Mouse (Mus musculus) heart, adult 18-20 months (tissue): ENCODE data around the gene Zbtb7b. TPM values are rescaled to one million over a fixed set of nuclear protein-coding genes. Genes with fewer than 3 reads are reported as not detected.

Source experiments
- DNase-seq, 2 experiments: peaks; one replicate each; pipeline ENCODE4 v3.0.0; 2021 to 2022; ENCODE audit warnings: mixed read lengths in 1 of 2
- total RNA-seq, 2 experiments: library from RNA; stranded (reverse); gene quantifications; 2 replicates each; pipeline ENCODE4 v1.2.3; 2021

Zbtb7b gene
- total RNA-seq, 2 experiments from 2014 or later = 21.3 to 23.3 TPM

DNA sequence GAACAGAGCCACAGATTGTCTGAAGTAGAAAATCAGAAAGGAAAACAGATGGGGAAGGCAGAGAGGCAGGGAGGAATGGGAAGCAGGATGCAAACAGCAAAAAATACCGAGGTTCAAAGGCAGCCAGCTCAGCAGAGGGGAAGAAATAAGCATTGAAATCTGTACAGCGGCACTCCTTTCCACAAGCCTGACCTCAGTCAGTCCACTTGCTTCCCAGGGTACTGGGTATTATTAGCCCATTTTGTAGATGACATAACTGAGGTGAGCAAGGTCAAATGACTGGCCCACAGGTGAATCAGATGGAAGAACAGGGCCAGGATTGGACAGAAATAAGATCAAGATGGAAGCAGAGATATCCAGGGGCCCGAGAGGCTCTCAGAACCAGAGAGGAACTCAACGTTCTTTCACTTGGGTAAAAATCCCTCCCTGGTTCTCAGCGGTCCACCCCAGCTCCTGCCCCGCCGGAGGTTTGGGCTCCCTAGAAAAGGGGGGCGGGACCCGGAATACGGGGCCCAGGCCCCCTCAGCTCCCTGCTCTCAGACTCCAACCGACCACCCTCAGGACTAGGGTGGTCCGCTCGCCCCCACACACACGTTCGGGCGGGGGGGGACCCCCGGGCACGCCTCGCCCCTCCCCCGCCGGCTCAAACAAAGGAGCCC, 57.4 kb downstream of the Zbtb7b start:
- DNase-seq = peak in 1 of 2 experiments; percentile 5

DNA sequence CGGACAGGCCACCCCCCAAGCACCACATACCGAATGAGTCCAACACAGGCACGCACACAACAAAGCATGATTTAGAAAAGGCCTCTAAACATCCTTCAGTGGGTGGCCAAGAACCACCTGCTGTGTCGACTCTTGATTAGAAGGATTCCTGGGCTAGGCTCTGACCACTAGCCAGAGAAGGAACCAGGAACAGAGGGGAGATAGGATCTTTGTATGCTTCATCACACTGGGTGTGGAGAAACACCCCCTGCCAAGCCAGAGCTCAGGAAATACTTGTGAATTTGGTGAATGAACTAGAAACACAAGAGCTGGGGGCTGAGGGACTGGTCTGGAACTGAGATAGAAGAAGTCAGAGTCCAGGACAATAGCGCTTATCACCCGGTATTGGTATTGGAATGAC, 58.0 kb downstream of the Zbtb7b start:
- DNase-seq = peak in 1 of 2 experiments; percentile 7

DNA sequence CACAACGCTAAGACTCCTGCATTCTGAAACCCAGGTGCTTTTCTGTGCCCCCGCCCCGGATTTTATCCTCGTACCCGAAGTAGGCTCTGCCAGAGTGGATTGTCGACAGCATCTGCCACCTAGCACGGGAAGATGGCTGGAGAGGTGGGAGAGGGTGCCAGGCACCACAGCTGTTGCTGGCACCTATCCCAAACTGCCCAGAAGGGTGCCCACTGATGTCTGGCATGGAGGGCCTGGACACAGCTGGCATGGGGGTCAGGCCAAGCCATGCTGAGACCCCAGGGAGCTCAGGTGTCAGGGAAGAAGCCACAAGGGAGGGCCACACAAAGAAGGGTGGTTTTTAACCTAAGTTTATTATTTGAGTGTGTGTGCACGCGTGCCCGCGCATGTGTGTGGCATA, 61.5 kb downstream of the Zbtb7b start:
- no peak for DNase-seq

DNA sequence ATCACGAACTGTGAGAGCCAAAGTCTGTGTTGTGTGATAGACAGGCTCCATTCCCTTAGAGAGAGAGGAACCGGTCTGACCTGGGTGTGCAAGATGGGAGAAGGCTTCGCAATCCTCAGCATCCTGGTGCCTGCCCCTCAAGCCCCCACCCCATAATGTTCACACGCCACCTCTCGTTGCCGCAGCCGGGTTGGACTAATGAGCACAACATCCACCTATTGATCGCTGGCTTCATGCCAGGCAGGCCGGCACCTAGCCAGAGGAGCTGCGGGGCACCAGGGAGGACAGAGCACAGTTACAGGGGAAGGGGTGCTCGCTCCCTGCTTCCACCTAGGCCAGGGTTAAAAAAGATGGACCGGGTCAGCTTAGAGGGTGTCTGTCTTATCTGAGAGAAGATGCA, 62.1 kb downstream of the Zbtb7b start:
- no peak for DNase-seq

DNA sequence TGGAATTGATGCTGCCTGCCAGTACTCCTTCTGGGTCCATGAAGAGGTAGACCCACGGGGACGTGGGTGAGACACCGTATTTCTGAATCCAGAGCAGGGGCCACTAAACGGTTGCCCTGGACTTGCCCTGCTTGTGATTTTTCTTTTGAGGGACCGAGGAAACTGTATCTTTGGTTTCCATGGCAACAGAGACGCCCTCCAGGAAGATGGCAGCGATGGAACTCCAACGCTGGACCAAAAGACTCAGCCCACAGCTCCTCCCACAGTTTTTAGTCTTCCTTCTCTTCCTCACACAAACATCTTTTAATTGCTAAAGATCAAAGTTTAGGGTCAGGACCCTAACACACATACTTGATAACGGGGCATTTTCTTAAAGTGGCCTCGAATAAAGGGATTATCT, 62.6 kb downstream of the Zbtb7b start:
- no peak for DNase-seq

DNA sequence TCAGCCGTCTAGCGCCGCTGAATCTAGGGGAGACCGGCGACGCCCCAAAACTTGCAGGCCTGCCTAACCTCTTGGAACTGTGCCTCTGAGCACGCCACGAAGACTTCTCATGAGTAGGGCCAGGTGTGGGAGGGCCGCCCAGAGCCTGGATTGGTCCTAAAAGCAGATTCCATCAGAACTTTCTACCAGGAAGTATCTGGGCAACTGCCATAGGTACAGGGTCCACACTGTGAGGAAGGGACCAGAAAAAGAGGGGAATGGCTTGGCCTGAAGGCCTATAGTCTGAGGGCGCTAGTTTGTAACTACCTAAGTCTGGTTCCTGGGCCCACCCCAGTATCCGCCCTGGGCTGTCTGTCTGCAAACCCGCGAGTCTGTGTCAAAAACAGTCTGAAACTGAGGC, 63.0 kb downstream of the Zbtb7b start:
- no peak for DNase-seq

DNA sequence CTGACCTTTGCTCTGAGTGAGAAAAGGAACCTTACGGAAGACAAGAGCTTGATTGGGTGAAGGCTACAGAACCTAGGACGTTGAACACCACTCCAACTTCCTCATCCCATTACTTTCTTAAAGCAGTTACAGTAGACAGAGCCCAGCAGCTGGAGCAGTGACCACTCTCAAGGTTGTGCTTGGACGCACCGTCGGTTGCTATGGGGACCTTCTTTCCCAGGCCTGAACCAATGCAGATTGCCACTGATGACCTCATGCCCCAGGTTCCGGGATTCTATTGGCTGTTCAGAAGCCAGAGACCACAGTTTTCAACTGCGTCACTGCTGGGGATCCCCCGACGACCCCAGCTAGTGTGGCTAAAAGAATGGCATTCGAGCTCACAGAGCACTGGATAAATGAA, 63.6 kb downstream of the Zbtb7b start:
- no peak for DNase-seq

DNA sequence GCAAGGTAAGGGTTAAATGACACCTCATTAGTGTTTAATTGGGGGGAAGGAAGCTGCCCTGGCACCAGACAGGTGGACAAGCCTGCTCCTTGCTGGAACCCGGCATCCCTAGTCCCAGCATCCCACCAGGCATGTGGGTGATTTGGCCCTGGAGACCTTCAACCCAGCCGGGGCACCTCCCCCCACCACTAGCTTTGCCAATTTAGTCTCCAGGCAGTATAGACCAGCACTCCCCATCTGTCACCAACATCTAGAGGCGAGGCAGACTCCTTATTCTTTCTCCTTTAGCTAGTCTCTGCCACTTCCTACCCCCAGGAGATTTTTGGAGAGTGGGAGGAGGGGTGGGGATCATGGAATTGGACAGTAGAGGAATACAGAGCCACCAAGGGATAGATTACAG, 64.2 kb downstream of the Zbtb7b start:
- DNase-seq = no peak

DNA sequence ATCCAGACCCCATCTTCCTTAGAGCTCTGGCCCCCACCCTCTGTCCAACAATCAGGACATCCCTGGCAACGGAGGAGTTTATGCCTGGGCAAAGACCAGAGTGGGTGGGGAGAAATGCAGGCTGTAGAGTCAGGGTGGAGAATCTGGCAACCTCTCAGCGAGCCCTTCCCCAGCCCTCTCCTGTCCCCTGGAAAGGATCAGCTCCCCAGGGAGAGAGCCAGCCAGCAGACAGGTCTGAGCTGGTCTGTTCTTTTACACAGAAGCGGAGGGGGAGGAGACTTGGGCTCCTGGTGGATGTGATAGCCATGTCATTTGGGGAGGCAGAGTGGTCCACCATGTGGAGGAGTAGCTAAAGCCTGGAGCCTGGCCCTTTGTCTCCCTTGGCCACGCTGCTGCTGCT, 66.0 kb downstream of the Zbtb7b start:
- DNase-seq = no peak

Other genes starting within 250 kb of the Zbtb7b start
- under 1 TPM; 0.30 to 0.62 TPM for gene Hcn3, start 234.6 kb downstream of the Zbtb7b start, total RNA-seq
- 10 to 100 TPM; 14.3 to 17.8 TPM for gene Clk2, start 230.0 kb downstream of the Zbtb7b start, total RNA-seq
- 10 to 100 TPM; 46.2 to 50.2 TPM for gene Scamp3, start 217.3 kb downstream of the Zbtb7b start, total RNA-seq
- gene Fam189b, start 211.6 kb downstream of the Zbtb7b start, total RNA-seq = 1 to 10 TPM; 3.7 to 4.7 TPM
- gene Gba, start 191.8 kb downstream of the Zbtb7b start, total RNA-seq = 10 to 100 TPM; 18.3 to 19.6 TPM
- gene Thbs3, start 179.6 kb downstream of the Zbtb7b start, total RNA-seq = 1 to 10 TPM; 2.8 to 5.8 TPM
- gene Mtx1, start 167.7 kb downstream of the Zbtb7b start, total RNA-seq = 10 to 100 TPM; 60.3 to 61.5 TPM
- 1 to 10 TPM in 1 of 2 experiments, under 1 TPM in 1; 0.40 to 2.1 TPM for gene Muc1, start 165.7 kb downstream of the Zbtb7b start, total RNA-seq
- gene Krtcap2, start 148.8 kb downstream of the Zbtb7b start, total RNA-seq = 10 to 100 TPM; 64.8 to 89.2 TPM
- gene Trim46, start 148.5 kb downstream of the Zbtb7b start, total RNA-seq = under 1 TPM; 0.37 to 0.98 TPM
- 10 to 100 TPM; 54.1 to 54.7 TPM for gene Dpm3, start 135.4 kb downstream of the Zbtb7b start, total RNA-seq
- gene Slc50a1, start 124.2 kb downstream of the Zbtb7b start, total RNA-seq = 10 to 100 TPM; 15.6 to 21.6 TPM
- gene Efna1, start 113.6 kb downstream of the Zbtb7b start, total RNA-seq = 10 to 100 TPM; 22.5 to 23.8 TPM
- not detected for gene Efna3, start 71.8 kb downstream of the Zbtb7b start, total RNA-seq
- gene Efna4, start 56.7 kb downstream of the Zbtb7b start, total RNA-seq = under 1 TPM in 1 of 2 experiments, not detected in 1; 0.28 TPM
- 10 to 100 TPM; 45.5 to 47.0 TPM for gene Adam15, start 44.8 kb downstream of the Zbtb7b start, total RNA-seq
- gene Dcst2, start 32.8 kb downstream of the Zbtb7b start, total RNA-seq = not detected
- not detected for gene Dcst1, start 29.5 kb downstream of the Zbtb7b start, total RNA-seq
- gene Lenep, start 8.0 kb upstream of the Zbtb7b start, total RNA-seq = 1 to 10 TPM in 1 of 2 experiments, not detected in 1; 1.0 TPM
- gene Flad1, start 17.1 kb upstream of the Zbtb7b start, total RNA-seq = 10 to 100 TPM; 59.5 to 63.8 TPM
- 1 to 10 TPM; 4.6 to 4.8 TPM for gene Cks1b, start 23.6 kb upstream of the Zbtb7b start, total RNA-seq
- gene Shc1, start 23.7 kb upstream of the Zbtb7b start, total RNA-seq = 10 to 100 TPM; 33.2 to 36.1 TPM
- 10 to 100 TPM; 15.3 to 17.0 TPM for gene Pygo2, start 35.4 kb upstream of the Zbtb7b start, total RNA-seq
- gene Pbxip1, start 41.9 kb upstream of the Zbtb7b start, total RNA-seq = 10 to 100 TPM; 70.0 to 76.0 TPM
- 1 to 10 TPM; 8.4 to 8.8 TPM for gene Pmvk, start 59.8 kb upstream of the Zbtb7b start, total RNA-seq
- 1 to 10 TPM; 1.5 to 2.0 TPM for gene Kcnn3, start 125.4 kb upstream of the Zbtb7b start, total RNA-seq